Mouse (Mus musculus): ENCODE data around the gene 1300017J02Rik. TPM values are rescaled to one million over a fixed set of nuclear protein-coding genes. Genes with fewer than 3 reads are reported as not detected.
"Not testable (repeated sequence)": the region's sequence is repeated elsewhere in the genome, so short reads cannot be mapped to it uniquely, and the experiment has no call there.

The 1300017J02Rik gene
- total RNA-seq (2014; rRNA removed; ENCODE audit: low replicate concordance) (not detected in 2 replicates), polyA plus RNA-seq (2015; fragmentation: Nextera tagmentation; extraction: Ambion mirVana) (1.3 and 1.4 TPM in 2 replicates)

- H3K36me3 ChIP-seq (replicated peaks; ENCODE audit: control insufficient read depth, insufficient read depth, low read length): peaks cover 16% of the 10 kb centered on the region
- peak within 1 kb of the TSS; percentile 83 for H3K27ac ChIP-seq (ENCODE audit: low read depth)
- peak; percentile 94 for DNase-seq (ENCODE audit: low spot score)
- ATAC-seq (ENCODE audit: insufficient read depth, low read depth): peak; percentile 98
- no peaks in the 10 kb centered on the region for H3K9me3 ChIP-seq (replicated peaks; ENCODE audit: control insufficient read depth, low read length)
- peak within 1 kb of the TSS; percentile 79 for H3K9ac ChIP-seq (replicated peaks; ENCODE audit: low read depth, low read length)
- TF ChIP-seq EP300 (IDR thresholded peaks at IDR 0.05; ENCODE audit: low read depth): no peak
- peak; percentile 18; the same call in 1 of the 2 replicates for TF ChIP-seq CTCF (IDR thresholded peaks at IDR 0.05; ENCODE audit: low read depth)
- no peaks in the 10 kb centered on the region for H3K27me3 ChIP-seq (ENCODE audit: control insufficient read depth, insufficient read depth, low read length)
- peaks cover 15% of the 10 kb centered on the region for H3K4me1 ChIP-seq (ENCODE audit: control insufficient read depth, insufficient read depth)
- peak within 1 kb of the TSS; percentile 92 for H3K4me2 ChIP-seq (ENCODE audit: low read depth, low read length)
- peak within 1 kb of the TSS; percentile 98 for H3K4me3 ChIP-seq (ENCODE audit: low read depth, low read length)
- under 1% methylated on average over 44 of the region's 49 CpGs for WGBS
These were observed at the start of gene 1300017J02Rik, which contains the start of gene Topbp1 for GRCm38 (mm10) chr9:103304927-103305326. TSS of gene 1300017J02Rik (minus strand) at chr9:103305082. TSS of gene Topbp1 (plus strand) at chr9:103305215.

GRCm38 (mm10) chr9:103353500-103354260 lies 48.8 kb upstream of the 1300017J02Rik start:
- 64% methylated on average over 5 of the region's 7 CpGs for WGBS
- peaks cover 53% of the 10 kb centered on the region for H3K36me3 ChIP-seq (replicated peaks; ENCODE audit: control insufficient read depth, insufficient read depth, low read length)
- not testable (repeated sequence) for H3K4me2 ChIP-seq (ENCODE audit: low read depth, low read length); H3K4me3 ChIP-seq (ENCODE audit: low read depth, low read length); H3K9ac ChIP-seq (replicated peaks; ENCODE audit: low read depth, low read length); ATAC-seq (ENCODE audit: insufficient read depth, low read depth); H3K27me3 ChIP-seq (ENCODE audit: control insufficient read depth, insufficient read depth, low read length); DNase-seq (ENCODE audit: low spot score); H3K9me3 ChIP-seq (replicated peaks; ENCODE audit: control insufficient read depth, low read length); H3K27ac ChIP-seq (ENCODE audit: low read depth)
- peaks cover 14% of the 10 kb centered on the region; the same call in 1 of the 2 replicates for H3K4me1 ChIP-seq (ENCODE audit: control insufficient read depth, insufficient read depth)

GRCm38 (mm10) chr9:103348791-103349190 lies 43.9 kb upstream of the 1300017J02Rik start:
- TF ChIP-seq CTCF (IDR thresholded peaks at IDR 0.05; ENCODE audit: low read depth) (no peak), EP300 (IDR thresholded peaks at IDR 0.05; ENCODE audit: low read depth) (no peak)
- 0 out of 2 replicates have a peak overlapping the region, but pooled peaks have one; percentile 13 for H3K27ac ChIP-seq (ENCODE audit: low read depth)
- no peak overlapping the region for H3K9ac ChIP-seq (replicated peaks; ENCODE audit: low read depth, low read length)
- no peaks in the 10 kb centered on the region for H3K9me3 ChIP-seq (replicated peaks; ENCODE audit: control insufficient read depth, low read length)
- H3K27me3 ChIP-seq (ENCODE audit: control insufficient read depth, insufficient read depth, low read length): no peaks in the 10 kb centered on the region
- DNase-seq (ENCODE audit: low spot score): no peak
- H3K4me3 ChIP-seq (ENCODE audit: low read depth, low read length): no peak overlapping the region
- H3K36me3 ChIP-seq (replicated peaks; ENCODE audit: control insufficient read depth, insufficient read depth, low read length): peaks cover 57% of the 10 kb centered on the region
- peaks cover 7% of the 10 kb centered on the region; the same call in 1 of the 2 replicates for H3K4me1 ChIP-seq (ENCODE audit: control insufficient read depth, insufficient read depth)
- no peak overlapping the region for H3K4me2 ChIP-seq (ENCODE audit: low read depth, low read length)
- ATAC-seq (ENCODE audit: insufficient read depth, low read depth): no peak

- no peak overlapping the region for H3K9ac ChIP-seq (replicated peaks; ENCODE audit: low read depth, low read length)
- ATAC-seq (ENCODE audit: insufficient read depth, low read depth) (no peak), DNase-seq (ENCODE audit: low spot score) (no peak)
- peaks cover 63% of the 10 kb centered on the region for H3K36me3 ChIP-seq (replicated peaks; ENCODE audit: control insufficient read depth, insufficient read depth, low read length)
- no peaks in the 10 kb centered on the region for H3K9me3 ChIP-seq (replicated peaks; ENCODE audit: control insufficient read depth, low read length)
- H3K4me1 ChIP-seq (ENCODE audit: control insufficient read depth, insufficient read depth): peaks cover 7% of the 10 kb centered on the region; the same call in 1 of the 2 replicates
- no peak overlapping the region for H3K4me2 ChIP-seq (ENCODE audit: low read depth, low read length)
- TF ChIP-seq EP300 (IDR thresholded peaks at IDR 0.05; ENCODE audit: low read depth) (no peak), CTCF (IDR thresholded peaks at IDR 0.05; ENCODE audit: low read depth) (no peak)
- WGBS: 46% methylated on average over 1 of the region's 1 CpGs
- no peak overlapping the region for H3K27ac ChIP-seq (ENCODE audit: low read depth)
- H3K27me3 ChIP-seq (ENCODE audit: control insufficient read depth, insufficient read depth, low read length): no peaks in the 10 kb centered on the region
- H3K4me3 ChIP-seq (ENCODE audit: low read depth, low read length): no peak overlapping the region
These were observed 43.2 kb upstream of the 1300017J02Rik start for GRCm38 (mm10) chr9:103347996-103348490.

GRCm38 (mm10) chr9:103347045-103347444 lies 42.2 kb upstream of the 1300017J02Rik start:
- H3K4me2 ChIP-seq (ENCODE audit: low read depth, low read length): no peak overlapping the region

More at GRCm38 (mm10) chr9:103347045-103347444, 42.2 kb upstream of the 1300017J02Rik start:
- Histone ChIP-seq H3K9ac (replicated peaks; ENCODE audit: low read depth, low read length) (no peak overlapping the region), H3K27ac (ENCODE audit: low read depth) (no peak overlapping the region), H3K4me3 (ENCODE audit: low read depth, low read length) (no peak overlapping the region), H3K36me3 (replicated peaks; ENCODE audit: control insufficient read depth, insufficient read depth, low read length) (peaks cover 63% of the 10 kb centered on the region), H3K9me3 (replicated peaks; ENCODE audit: control insufficient read depth, low read length) (no peaks in the 10 kb centered on the region), H3K27me3 (ENCODE audit: control insufficient read depth, insufficient read depth, low read length) (no peaks in the 10 kb centered on the region), H3K4me1 (ENCODE audit: control insufficient read depth, insufficient read depth) (peaks cover 7% of the 10 kb centered on the region; the same call in 1 of the 2 replicates)
- 83% methylated on average over 4 of the region's 4 CpGs for WGBS
- DNase-seq (ENCODE audit: low spot score): no peak
- TF ChIP-seq CTCF (IDR thresholded peaks at IDR 0.05; ENCODE audit: low read depth) (no peak), EP300 (IDR thresholded peaks at IDR 0.05; ENCODE audit: low read depth) (no peak)
- ATAC-seq (ENCODE audit: insufficient read depth, low read depth): no peak

All from heart, postnatal 0 days (tissue).